Mouse (Mus musculus) CD4-positive, CD25-positive, alpha-beta regulatory T cell, adult 4 months (primary cell): ENCODE results near the gene Ncaph2. TPM values are rescaled to one million over a fixed set of nuclear protein-coding genes. Genes with fewer than 3 reads are reported as not detected.

ENCODE experiments used
- ATAC-seq: one replicate; pipeline ENCODE4 v1.8.0; 2017
- polyA plus RNA-seq, 2 experiments: library from polyadenylated mRNA; unstranded; fragments of 100-300 nt; shearing (Covaris generic); gene quantifications; one replicate each; pipeline ENCODE4 v1.2.1; 2017

Gene Ncaph2
- polyA plus RNA-seq, result 100 to 1,000 TPM; 189 to 193 TPM

DNA sequence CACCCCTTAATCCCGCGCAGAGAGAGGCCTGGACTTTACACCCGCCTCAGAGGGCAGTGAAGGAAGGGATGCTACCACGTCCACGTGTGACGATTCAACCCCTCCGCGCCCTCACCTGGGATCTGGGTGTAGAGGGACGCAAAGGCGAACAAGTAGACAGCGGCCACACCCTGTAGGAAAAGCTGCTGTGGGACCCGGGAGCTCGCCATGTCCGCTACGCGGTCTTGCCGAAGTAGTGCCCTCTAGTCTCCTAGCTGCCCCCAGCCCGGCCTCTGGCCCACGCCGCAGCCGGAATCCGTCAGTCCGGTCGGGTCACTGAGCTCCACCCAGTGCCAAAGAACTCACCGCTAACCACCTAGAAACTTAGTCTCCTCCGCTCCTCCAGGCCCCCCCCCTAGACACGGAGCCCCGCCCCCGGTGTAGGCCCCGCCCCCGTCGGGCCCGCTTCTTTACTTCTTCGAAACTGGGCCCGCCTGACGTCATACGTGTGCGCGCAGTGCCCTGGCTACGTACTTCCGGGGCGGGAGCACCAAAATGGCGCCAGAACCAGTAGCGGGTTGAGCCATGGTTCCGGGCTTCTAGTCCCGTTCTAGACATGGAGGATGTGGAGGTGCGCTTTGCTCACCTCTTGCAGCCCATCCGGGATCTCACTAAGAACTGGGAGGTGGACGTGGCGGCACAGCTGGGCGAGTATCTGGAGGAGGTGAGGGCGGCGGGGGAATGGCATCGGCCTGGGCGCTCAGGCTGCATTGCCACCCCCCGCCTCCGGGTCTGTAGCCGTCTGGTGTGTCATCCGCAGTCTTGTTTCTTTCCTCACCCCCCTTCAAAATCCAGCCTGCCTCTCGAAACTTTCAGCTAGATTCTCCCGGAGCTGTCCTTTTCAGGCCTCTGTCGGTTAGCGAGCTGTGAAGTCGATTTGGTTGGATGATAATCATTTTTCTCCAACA lies at the start of gene Ncaph2, which contains the start of gene Lmf2:
Gene Ncaph2, plus strand, starts transcription at position 479 of the 947 bp plus-strand sequence.
Gene Lmf2, minus strand, starts transcription at position 419 of the 947 bp plus-strand sequence.
- ATAC-seq, result peak; percentile 92

DNA sequence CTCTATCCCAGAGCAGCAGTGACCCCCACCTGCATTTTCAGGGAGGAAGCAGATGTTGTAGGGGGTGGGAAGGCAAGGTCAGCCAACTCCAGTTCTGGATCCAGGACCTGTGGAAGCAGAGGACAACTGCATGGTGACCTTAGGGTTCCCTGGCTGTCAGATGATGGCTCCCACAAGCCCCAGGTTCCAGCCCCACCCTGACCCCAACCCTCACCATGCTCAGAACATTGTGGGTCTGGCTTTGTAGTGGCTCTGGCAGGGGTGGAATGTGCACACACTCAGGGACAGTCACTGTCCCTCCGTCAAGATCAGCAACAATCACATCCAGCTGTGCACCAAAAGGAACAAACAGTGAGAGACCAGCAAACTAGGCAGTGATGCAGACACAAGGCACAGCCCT lies 49.6 kb upstream of the Ncaph2 start:
- ATAC-seq, result no peak

DNA sequence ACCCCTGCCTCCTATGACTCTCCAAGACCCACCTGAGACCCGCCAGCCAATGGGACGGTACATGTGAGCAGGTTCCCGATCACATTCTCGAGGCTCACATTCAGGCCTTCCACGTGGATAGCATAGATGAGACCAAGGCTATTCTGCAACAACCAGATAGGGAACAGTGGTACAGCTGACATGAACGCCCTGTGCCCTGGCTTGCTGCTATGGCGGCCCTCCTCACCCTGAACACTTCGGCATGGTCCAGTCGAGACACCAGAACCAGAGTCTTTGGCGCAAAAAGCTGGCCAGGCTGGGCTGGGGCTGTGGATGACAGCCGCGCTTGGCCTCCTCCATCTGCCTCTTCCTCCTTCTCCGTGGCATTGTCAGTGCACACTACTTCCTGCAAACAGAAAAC lies 48.1 kb upstream of the Ncaph2 start:
- ATAC-seq, result no peak

GRCm38 (mm10) chr15:89308406-89309139 lies 46.9 kb upstream of the Ncaph2 start:
- ATAC-seq, result no peak

GRCm38 (mm10) chr15:89309962-89310498 lies 45.5 kb upstream of the Ncaph2 start:
- ATAC-seq, result peak; percentile 93

GRCm38 (mm10) chr15:89313359-89313758 lies 42.2 kb upstream of the Ncaph2 start:
- ATAC-seq, result no peak

GRCm38 (mm10) chr15:89314107-89314506 lies 41.4 kb upstream of the Ncaph2 start:
- ATAC-seq, result no peak

- no peak for ATAC-seq
These were observed 40.9 kb upstream of the Ncaph2 start for GRCm38 (mm10) chr15:89314511-89315189.

GRCm38 (mm10) chr15:89315190-89315731 lies 40.3 kb upstream of the Ncaph2 start, which contains the start of gene Sbf1:
Sbf1 (minus strand) TSS chr15:89315311.
- peak; percentile 93 for ATAC-seq

GRCm38 (mm10) chr15:89316146-89316545 lies 39.4 kb upstream of the Ncaph2 start:
- no peak for ATAC-seq

DNA sequence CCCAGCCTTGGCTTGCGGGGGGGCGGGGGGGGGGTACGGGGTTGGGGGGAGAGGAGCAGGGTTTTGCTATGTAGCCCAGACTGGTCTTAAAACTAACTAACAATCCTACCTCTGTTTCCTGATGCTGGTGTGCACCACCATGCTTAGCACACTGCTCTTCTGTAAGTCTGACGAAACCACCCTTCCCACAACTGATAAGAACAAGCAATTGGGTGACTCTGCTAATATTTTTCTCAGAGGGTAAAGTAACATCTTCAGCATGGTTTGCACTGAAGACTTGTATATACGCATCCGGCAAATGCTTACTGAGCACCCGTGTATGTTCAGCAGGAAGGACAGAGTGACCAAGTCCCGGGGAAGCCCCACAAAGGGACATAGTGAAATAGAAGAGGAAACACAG lies 34.3 kb upstream of the Ncaph2 start:
- ATAC-seq, result no peak

GRCm38 (mm10) chr15:89322670-89323522 lies 32.6 kb upstream of the Ncaph2 start, which contains the start of gene Adm2:
Adm2 (plus strand) TSS chr15:89322720.
- ATAC-seq, result no peak

- no peak for ATAC-seq
These were observed 31.9 kb upstream of the Ncaph2 start for GRCm38 (mm10) chr15:89323656-89324055.

- ATAC-seq, result no peak
These were observed 29.1 kb upstream of the Ncaph2 start for GRCm38 (mm10) chr15:89326441-89326840.

- no peak for ATAC-seq
These were observed 21.2 kb upstream of the Ncaph2 start, which contains the start of gene Miox for GRCm38 (mm10) chr15:89334271-89334670. Miox (plus strand) TSS chr15:89334398.

DNA sequence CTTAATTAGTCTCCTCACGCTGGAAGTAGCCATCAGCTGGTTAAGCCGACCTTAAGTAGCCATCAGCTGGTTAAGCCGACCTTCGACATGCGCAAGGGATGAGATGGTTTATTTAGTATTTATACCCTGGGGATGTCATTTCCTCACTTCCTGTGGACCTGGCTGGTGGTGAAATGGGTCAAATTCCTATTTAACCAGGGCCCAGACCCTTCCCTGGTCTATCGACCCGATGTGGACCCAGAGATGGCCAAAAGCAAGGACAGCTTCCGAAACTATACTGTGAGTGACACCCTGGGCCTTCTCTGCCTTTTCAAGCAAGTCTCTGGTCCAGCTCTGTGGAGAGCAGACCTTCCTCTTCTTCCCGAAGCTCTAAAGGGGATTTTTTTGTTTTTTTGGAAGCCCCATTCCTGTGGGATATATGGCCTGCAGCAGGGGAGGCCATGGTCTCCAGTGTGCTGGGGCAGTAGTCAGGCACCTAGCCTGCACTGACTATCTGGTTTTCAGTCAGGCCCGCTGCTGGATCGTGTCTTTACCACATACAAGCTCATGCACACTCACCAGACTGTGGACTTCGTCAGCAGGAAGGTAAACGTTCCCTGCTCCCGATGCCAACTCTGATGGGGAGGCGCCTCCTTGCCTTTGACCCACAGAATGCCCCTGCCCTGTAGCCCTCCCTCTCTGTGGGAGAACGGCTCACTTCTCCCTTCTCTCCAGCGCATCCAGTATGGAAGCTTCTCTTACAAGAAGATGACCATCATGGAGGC lies 20.6 kb upstream of the Ncaph2 start:
- no peak for ATAC-seq

DNA sequence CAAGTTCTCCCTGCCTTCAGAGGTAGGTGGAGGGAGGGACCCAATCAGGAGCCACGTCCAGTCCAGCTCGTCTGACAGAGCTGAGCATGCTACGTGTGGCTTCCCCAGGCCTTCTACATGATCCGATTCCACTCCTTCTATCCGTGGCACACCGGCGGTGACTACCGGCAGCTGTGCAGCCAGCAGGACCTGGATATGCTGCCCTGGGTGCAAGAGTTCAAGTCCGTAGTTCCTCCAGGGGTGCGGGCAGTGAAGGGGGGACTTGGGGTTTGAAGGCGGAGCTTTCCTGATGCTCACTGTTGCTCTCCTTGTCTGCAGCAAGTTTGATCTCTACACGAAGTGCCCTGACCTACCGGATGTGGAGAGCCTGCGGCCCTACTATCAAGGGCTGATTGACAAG lies 19.1 kb upstream of the Ncaph2 start:
- ATAC-seq, result no peak

DNA sequence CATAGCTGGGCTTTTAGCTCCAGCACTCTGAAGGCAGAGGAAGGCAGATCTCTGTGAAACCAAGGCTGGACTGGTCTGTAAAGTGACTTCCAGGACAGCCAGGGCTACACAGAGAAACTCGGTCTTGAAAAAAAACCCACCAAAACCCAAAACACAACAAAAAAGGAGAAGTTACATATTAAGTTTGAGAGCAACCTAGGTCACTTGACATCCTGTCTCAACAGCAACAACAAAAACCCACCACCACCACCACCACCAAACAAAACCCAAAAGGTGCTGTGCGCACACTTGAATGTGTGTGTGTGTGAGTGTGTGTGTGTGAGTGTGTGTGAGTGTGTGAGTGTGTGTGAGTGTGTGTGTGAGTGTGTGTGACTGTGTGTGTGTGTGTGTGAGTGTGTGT lies 15.8 kb upstream of the Ncaph2 start:
- no peak for ATAC-seq

GRCm38 (mm10) chr15:89340136-89340535 lies 15.4 kb upstream of the Ncaph2 start:
- ATAC-seq, result no peak

- ATAC-seq, result no peak
These were observed 13.8 kb upstream of the Ncaph2 start for GRCm38 (mm10) chr15:89341678-89342077.
